Mouse (Mus musculus): ENCODE results near the gene Prr18.

Gene Prr18

GRCm38 (mm10) chr17:8340407-8341359, 3.4 kb downstream of the Prr18 start:
- peak; percentile 42 for DNase-seq (ENCODE audit: low read depth, low spot score)

GRCm38 (mm10) chr17:8341360-8341963, 4.2 kb downstream of the Prr18 start:
- no peak for DNase-seq (ENCODE audit: low read depth, low spot score)

- no peak for DNase-seq (ENCODE audit: low read depth, low spot score)
Measured at GRCm38 (mm10) chr17:8342706-8343105, 5.4 kb downstream of the Prr18 start.

- DNase-seq (ENCODE audit: low read depth, low spot score): no peak
Measured at GRCm38 (mm10) chr17:8343416-8343815, 6.2 kb downstream of the Prr18 start.

GRCm38 (mm10) chr17:8347765-8348285, 10.6 kb downstream of the Prr18 start:
- no peak for DNase-seq (ENCODE audit: low read depth, low spot score)

GRCm38 (mm10) chr17:8348941-8349340, 11.7 kb downstream of the Prr18 start:
- DNase-seq (ENCODE audit: low read depth, low spot score): no peak

GRCm38 (mm10) chr17:8351088-8351487, 13.8 kb downstream of the Prr18 start:
- DNase-seq (ENCODE audit: low read depth, low spot score): no peak

GRCm38 (mm10) chr17:8355692-8356091, 18.4 kb downstream of the Prr18 start, which contains the start of gene T2:
T2 (plus strand) TSS chr17:8355992.
- no peak for DNase-seq (ENCODE audit: low read depth, low spot score)

GRCm38 (mm10) chr17:8357498-8357897, 20.2 kb downstream of the Prr18 start:
- DNase-seq (ENCODE audit: low read depth, low spot score): no peak

GRCm38 (mm10) chr17:8360876-8361275, 23.6 kb downstream of the Prr18 start:
- DNase-seq (ENCODE audit: low read depth, low spot score): no peak

- DNase-seq (ENCODE audit: low read depth, low spot score): no peak
Measured at GRCm38 (mm10) chr17:8361281-8362103, 24.2 kb downstream of the Prr18 start.

- DNase-seq (ENCODE audit: low read depth, low spot score): no peak
Measured at GRCm38 (mm10) chr17:8367514-8368480, 30.5 kb downstream of the Prr18 start.

- peak; percentile 88 for DNase-seq (ENCODE audit: low read depth, low spot score)
Measured at GRCm38 (mm10) chr17:8368570-8368969, 31.3 kb downstream of the Prr18 start.

GRCm38 (mm10) chr17:8369171-8369570, 31.9 kb downstream of the Prr18 start:
- no peak for DNase-seq (ENCODE audit: low read depth, low spot score)

- no peak for DNase-seq (ENCODE audit: low read depth, low spot score)
Measured at GRCm38 (mm10) chr17:8370634-8371229, 33.5 kb downstream of the Prr18 start.

GRCm38 (mm10) chr17:8371834-8372233, 34.6 kb downstream of the Prr18 start:
- DNase-seq (ENCODE audit: low read depth, low spot score): peak; percentile 83

GRCm38 (mm10) chr17:8372286-8373046, 35.2 kb downstream of the Prr18 start:
- DNase-seq (ENCODE audit: low read depth, low spot score): peak; percentile 72

- DNase-seq (ENCODE audit: low read depth, low spot score): no peak
Measured at GRCm38 (mm10) chr17:8377298-8377697, 40.0 kb downstream of the Prr18 start.

GRCm38 (mm10) chr17:8385441-8385840, 48.2 kb downstream of the Prr18 start:
- DNase-seq (ENCODE audit: low read depth, low spot score): no peak
